Mouse (Mus musculus): Measurements from ENCODE around the gene Pde4c. TPM values are rescaled to one million over a fixed set of nuclear protein-coding genes. Genes with fewer than 3 reads are reported as not detected.

The Pde4c gene
- total RNA-seq, 1 experiment from 2014 or later, result 0.10 TPM

DNA sequence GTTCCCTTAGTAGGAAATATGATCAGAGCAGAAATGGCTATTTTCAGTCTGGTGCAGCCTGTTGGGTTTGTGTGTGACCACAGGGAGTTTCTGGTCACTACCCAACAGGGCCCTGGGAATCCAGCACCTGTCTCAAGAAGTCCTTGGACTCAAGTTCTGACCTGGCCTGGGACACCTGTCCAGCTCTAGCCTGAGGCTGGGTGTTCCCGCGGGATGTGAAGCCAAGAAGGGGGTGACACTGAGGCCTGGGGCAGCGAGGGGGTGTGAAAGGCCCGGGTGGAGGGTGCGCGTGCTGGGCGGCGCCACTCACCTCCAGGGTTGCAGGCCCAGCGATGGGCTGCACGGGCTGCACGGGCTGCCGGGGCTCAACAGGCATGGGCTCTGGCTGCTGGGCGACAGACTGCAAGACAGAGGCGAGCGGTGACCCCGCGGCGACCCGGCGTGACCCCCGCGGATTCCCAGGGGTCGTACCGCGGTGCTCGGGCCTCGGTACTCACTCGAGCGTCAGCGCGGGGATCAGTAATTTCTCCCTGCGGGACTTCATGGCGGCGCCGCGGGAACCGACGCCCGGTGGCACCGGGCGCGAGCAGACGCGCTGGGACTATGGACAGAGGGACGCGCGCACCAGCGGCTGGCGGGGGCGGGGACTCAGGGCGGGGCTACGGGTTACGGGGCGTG, 73.0 kb downstream of the Pde4c start:
- ATAC-seq (replicated peaks; ENCODE audit: insufficient number of reproducible peaks, low FRiP score, low TSS enrichment, poor library complexity, severe bottlenecking), result no peak

DNA sequence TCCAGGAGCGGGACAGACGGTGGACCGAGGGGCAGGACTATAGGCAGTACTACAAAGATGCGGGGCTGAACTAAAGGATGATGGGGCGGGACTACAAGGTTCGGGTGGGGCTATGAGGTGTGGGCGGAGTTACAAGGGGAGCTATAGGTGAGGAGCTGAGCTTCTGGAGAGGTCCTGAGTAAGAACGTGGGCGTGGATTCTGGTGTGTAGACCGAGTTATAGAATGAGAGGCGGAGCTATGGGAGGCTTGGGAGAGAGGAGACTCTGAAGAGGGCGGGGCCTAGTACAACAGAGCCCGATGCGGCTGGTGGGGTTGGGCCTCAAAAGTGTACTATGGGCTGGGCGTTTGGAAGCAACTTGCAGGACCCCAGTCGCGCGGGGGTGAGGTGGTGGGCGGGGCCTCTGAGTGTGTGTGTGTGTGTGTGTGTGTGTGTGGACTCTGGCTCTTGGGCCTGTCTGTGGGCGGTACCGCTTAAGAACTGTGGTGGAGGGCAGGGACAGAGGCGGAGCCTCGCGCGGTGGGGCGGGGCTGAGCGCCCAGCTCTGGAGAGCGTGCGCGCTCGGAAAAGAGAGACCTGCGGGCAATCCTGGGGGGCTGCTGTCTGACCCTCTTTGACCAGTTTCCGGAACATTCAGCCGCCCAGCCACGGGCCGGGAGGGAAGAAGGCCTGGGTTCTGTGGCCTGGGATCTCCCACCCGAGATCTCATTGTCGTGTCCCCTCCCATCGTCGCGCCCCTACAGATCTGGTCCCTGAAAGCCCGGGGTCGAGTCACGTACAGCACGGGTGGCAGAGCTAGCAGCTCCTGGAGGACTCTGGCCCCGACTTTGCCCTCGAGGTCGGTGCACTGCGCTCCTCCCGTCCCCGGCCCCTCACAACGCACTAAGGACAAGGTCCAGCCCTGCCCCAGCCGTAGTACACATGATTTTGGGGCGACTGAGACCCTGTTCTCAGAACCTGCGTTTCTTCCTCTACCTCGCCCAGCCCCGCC, 73.9 kb downstream of the Pde4c start:
- ATAC-seq (replicated peaks; ENCODE audit: insufficient number of reproducible peaks, low FRiP score, low TSS enrichment, poor library complexity, severe bottlenecking), result peak; percentile 39

DNA sequence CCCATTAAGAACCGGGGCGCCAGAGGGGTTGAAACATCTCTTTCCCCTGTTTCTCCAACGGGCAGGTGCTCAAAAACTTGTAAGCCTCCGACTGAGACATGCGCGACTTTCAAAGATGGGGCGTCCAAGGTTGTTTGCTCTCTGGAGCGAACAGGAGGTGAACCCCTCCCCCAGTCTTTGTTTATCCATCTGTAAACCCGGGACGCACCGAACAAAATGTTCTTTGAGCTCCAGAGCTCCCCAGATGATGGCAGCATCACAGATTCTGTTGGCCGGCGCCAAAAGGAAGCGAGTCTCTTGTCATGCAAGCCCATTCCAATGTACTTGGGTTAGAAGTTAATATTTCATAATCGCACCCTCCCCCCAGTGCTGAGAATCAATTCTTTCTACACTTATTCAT, 74.8 kb downstream of the Pde4c start:
- ATAC-seq (replicated peaks; ENCODE audit: insufficient number of reproducible peaks, low FRiP score, low TSS enrichment, poor library complexity, severe bottlenecking), result no peak

DNA sequence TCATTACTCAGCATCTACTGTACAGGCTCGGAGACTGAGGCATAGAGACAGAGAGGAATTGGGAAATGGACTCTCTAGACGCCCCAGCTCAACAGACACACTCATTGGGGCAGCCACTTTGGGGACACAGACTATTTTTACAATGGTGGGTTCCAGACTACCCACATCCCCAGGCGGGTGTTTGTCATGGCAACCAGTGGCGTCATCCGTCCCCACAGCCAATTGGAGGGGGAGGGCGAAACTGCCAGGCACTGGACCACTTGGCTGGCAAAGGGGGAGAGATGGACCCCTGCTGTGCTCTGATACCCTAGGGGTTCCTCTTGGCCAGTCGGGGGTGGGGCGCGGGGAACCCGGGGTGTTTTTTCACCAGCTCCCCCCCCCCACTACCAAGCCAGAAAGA, 77.1 kb downstream of the Pde4c start:
- ATAC-seq (replicated peaks; ENCODE audit: insufficient number of reproducible peaks, low FRiP score, low TSS enrichment, poor library complexity, severe bottlenecking), result no peak

Other genes starting within 250 kb of the Pde4c start
- 3.3 to 8.3 TPM (median 3.4 TPM) in 3 replicates for gene Klhl26, start 246.8 kb upstream of the Pde4c start, total RNA-seq (2017)
- not detected in 3 replicates for gene Tmem59l, start 236.4 kb upstream of the Pde4c start, total RNA-seq (2017)
- not detected in 3 replicates for gene Crlf1, start 230.6 kb upstream of the Pde4c start, total RNA-seq (2017)
- gene Rex1bd, start 217.0 kb upstream of the Pde4c start, total RNA-seq (2017), result 16.6 to 32.7 TPM (median 26.1 TPM) in 3 replicates
- gene Uba52, start 212.9 kb upstream of the Pde4c start, total RNA-seq (2017), result 1,178 to 1,886 TPM (median 1,315 TPM) in 3 replicates
- gene Fkbp8, start 196.0 kb upstream of the Pde4c start, total RNA-seq (2017), result 147 to 174 TPM (median 173 TPM) in 3 replicates
- gene Kxd1, start 195.8 kb upstream of the Pde4c start, total RNA-seq (2017), result 63.0 to 84.2 TPM (median 67.0 TPM) in 3 replicates
- gene Ell, start 184.3 kb upstream of the Pde4c start, total RNA-seq (2017), result 13.9 to 16.9 TPM (median 15.1 TPM) in 3 replicates
- 9.3 to 16.3 TPM (median 15.3 TPM) in 3 replicates for gene Isyna1, start 129.3 kb upstream of the Pde4c start, total RNA-seq (2017)
- gene Ssbp4, start 114.8 kb upstream of the Pde4c start, total RNA-seq (2017), result 83.1 to 151 TPM (median 94.1 TPM) in 3 replicates
- 28.5 to 42.6 TPM (median 42.2 TPM) in 3 replicates for gene Lrrc25, start 107.6 kb upstream of the Pde4c start, total RNA-seq (2017)
- gene Gdf15, start 91.3 kb upstream of the Pde4c start, total RNA-seq (2017), result 0.19 to 3.8 TPM in 2 of 3 replicates, not detected in the other
- gene Pgpep1, start 63.3 kb upstream of the Pde4c start, total RNA-seq (2017), result 2.3 to 4.9 TPM (median 3.3 TPM) in 3 replicates
- gene Lsm4, start 50.5 kb upstream of the Pde4c start, total RNA-seq (2017), result 69.1 to 93.3 TPM (median 80.9 TPM) in 3 replicates
- 131 to 182 TPM (median 168 TPM) in 3 replicates for gene Jund, start 24.8 kb upstream of the Pde4c start, total RNA-seq (2017)
- 0.67 to 0.78 TPM in 2 of 3 replicates, not detected in the other for gene Iqcn, start 20.3 kb upstream of the Pde4c start, total RNA-seq (2017)
- not detected in 3 replicates for gene Gm3336, start 5.2 kb upstream of the Pde4c start, total RNA-seq (2017)
- 0.85 to 5.4 TPM (median 2.5 TPM) in 3 replicates for gene Rab3a, start 31.0 kb downstream of the Pde4c start, total RNA-seq (2017)
- 2.0 to 11.3 TPM (median 4.8 TPM) in 3 replicates for gene Mpv17l2, start 37.2 kb downstream of the Pde4c start, total RNA-seq (2017)
- 5.5 to 12.7 TPM (median 10.3 TPM) in 3 replicates for gene Pik3r2, start 53.0 kb downstream of the Pde4c start, total RNA-seq (2017)
- 9.6 to 28.2 TPM (median 11.6 TPM) in 3 replicates for gene Mast3, start 81.3 kb downstream of the Pde4c start, total RNA-seq (2017)
- gene Il12rb1, start 84.7 kb downstream of the Pde4c start, total RNA-seq (2017), result 2.7 to 11.0 TPM (median 7.9 TPM) in 3 replicates
- 24.6 to 27.9 TPM (median 26.7 TPM) in 3 replicates for gene Arrdc2, start 116.0 kb downstream of the Pde4c start, total RNA-seq (2017)
- gene Kcnn1, start 139.5 kb downstream of the Pde4c start, total RNA-seq (2017), result not detected in 3 replicates
- gene Ccdc124, start 150.2 kb downstream of the Pde4c start, total RNA-seq (2017), result 32.1 to 34.0 TPM (median 32.6 TPM) in 3 replicates
- not detected in 3 replicates for gene Slc5a5, start 169.0 kb downstream of the Pde4c start, total RNA-seq (2017)
- 1,371 to 1,607 TPM (median 1,447 TPM) in 3 replicates for gene Rpl18a, start 173.7 kb downstream of the Pde4c start, total RNA-seq (2017)
- gene Map1s, start 182.2 kb downstream of the Pde4c start, total RNA-seq (2017), result 13.9 to 21.9 TPM (median 17.2 TPM) in 3 replicates

Data from monocyte, adult 5-6 weeks (primary cell).